Mouse (Mus musculus): ENCODE results near the gene Alg14. TPM values are rescaled to one million over a fixed set of nuclear protein-coding genes. Genes with fewer than 3 reads are reported as not detected.

Gene Alg14
- total and polyA plus RNA-seq, 2 experiments from 2014 or later = 28.2 to 31.6 TPM

GRCm38 (mm10) chr3:121387471-121388009, 96.0 kb downstream of the Alg14 start:
- H3K9ac ChIP-seq = no peak overlapping the region
- H3K4me1 ChIP-seq (ENCODE audit: insufficient read depth) = no peaks in the 10 kb centered on the region
- H3K27ac ChIP-seq (ENCODE audit: low read depth, low read length) = no peak overlapping the region
- H3K36me3 ChIP-seq (ENCODE audit: insufficient read depth) = no peaks in the 10 kb centered on the region
- H3K27me3 ChIP-seq (ENCODE audit: insufficient read depth, low read length) = no peaks in the 10 kb centered on the region
- no peak for ATAC-seq
- H3K4me2 ChIP-seq (ENCODE audit: low read depth) = no peak overlapping the region
- whole genome bisulfite sequencing = 73% methylated on average over 3 of the region's 3 CpGs
- H3K9me3 ChIP-seq (ENCODE audit: low read length) = no peaks in the 10 kb centered on the region
- H3K4me3 ChIP-seq (ENCODE audit: low read depth, low read length) = no peak overlapping the region
- DNase-seq = no peak
- TF ChIP-seq CTCF (IDR thresholded peaks at IDR 0.05; ENCODE audit: low read depth) = no peak

GRCm38 (mm10) chr3:121389366-121389765, 97.8 kb downstream of the Alg14 start:
- Histone ChIP-seq H3K4me2 (ENCODE audit: low read depth) (no peak overlapping the region), H3K27me3 (ENCODE audit: insufficient read depth, low read length) (no peaks in the 10 kb centered on the region), H3K36me3 (ENCODE audit: insufficient read depth) (no peaks in the 10 kb centered on the region), H3K27ac (ENCODE audit: low read depth, low read length) (no peak overlapping the region), H3K9me3 (ENCODE audit: low read length) (no peaks in the 10 kb centered on the region), H3K4me1 (ENCODE audit: insufficient read depth) (no peaks in the 10 kb centered on the region), H3K9ac (no peak overlapping the region), H3K4me3 (ENCODE audit: low read depth, low read length) (no peak overlapping the region)
- ATAC-seq (no peak), DNase-seq (no peak)
- TF ChIP-seq CTCF (IDR thresholded peaks at IDR 0.05; ENCODE audit: low read depth) = no peak
- 83% methylated on average over 8 of the region's 8 CpGs for WGBS

- Histone ChIP-seq H3K27ac (ENCODE audit: low read depth, low read length) (no peak overlapping the region), H3K4me1 (ENCODE audit: insufficient read depth) (no peaks in the 10 kb centered on the region), H3K9ac (no peak overlapping the region), H3K36me3 (ENCODE audit: insufficient read depth) (no peaks in the 10 kb centered on the region), H3K27me3 (ENCODE audit: insufficient read depth, low read length) (no peaks in the 10 kb centered on the region), H3K9me3 (ENCODE audit: low read length) (no peaks in the 10 kb centered on the region), H3K4me2 (ENCODE audit: low read depth) (peak overlapping the region; percentile 37), H3K4me3 (ENCODE audit: low read depth, low read length) (no peak overlapping the region)
- 18% methylated on average over 17 of the region's 17 CpGs for WGBS
- ATAC-seq = peak; percentile 76
- peak; percentile 58 for DNase-seq
- TF ChIP-seq CTCF (IDR thresholded peaks at IDR 0.05; ENCODE audit: low read depth) = no peak
Observed at GRCm38 (mm10) chr3:121389860-121390530, 98.4 kb downstream of the Alg14 start.

- ATAC-seq (no peak), DNase-seq (no peak)
- TF ChIP-seq CTCF (IDR thresholded peaks at IDR 0.05; ENCODE audit: low read depth) = no peak
- 67% methylated on average over 7 of the region's 7 CpGs for WGBS
- H3K27ac ChIP-seq (ENCODE audit: low read depth, low read length) = no peak overlapping the region
- no peaks in the 10 kb centered on the region for H3K9me3 ChIP-seq (ENCODE audit: low read length)
- H3K9ac ChIP-seq = no peak overlapping the region
- H3K4me2 ChIP-seq (ENCODE audit: low read depth) = peak overlapping the region; percentile 37; the same call in 1 of the 2 replicates
- no peak overlapping the region for H3K4me3 ChIP-seq (ENCODE audit: low read depth, low read length)
- H3K36me3 ChIP-seq (ENCODE audit: insufficient read depth) = no peaks in the 10 kb centered on the region
- H3K27me3 ChIP-seq (ENCODE audit: insufficient read depth, low read length) = no peaks in the 10 kb centered on the region
- no peaks in the 10 kb centered on the region for H3K4me1 ChIP-seq (ENCODE audit: insufficient read depth)
Observed at GRCm38 (mm10) chr3:121390724-121391123, 99.2 kb downstream of the Alg14 start.

GRCm38 (mm10) chr3:121395588-121396295, 104.2 kb downstream of the Alg14 start:
- no peaks in the 10 kb centered on the region for H3K9me3 ChIP-seq (ENCODE audit: low read length)
- ATAC-seq = no peak

GRCm38 (mm10) chr3:121396561-121396960, 105.0 kb downstream of the Alg14 start:
- H3K27me3 ChIP-seq (ENCODE audit: insufficient read depth, low read length) = no peaks in the 10 kb centered on the region
- no peak overlapping the region for H3K9ac ChIP-seq
- no peaks in the 10 kb centered on the region for H3K36me3 ChIP-seq (ENCODE audit: insufficient read depth)
- no peaks in the 10 kb centered on the region for H3K9me3 ChIP-seq (ENCODE audit: low read length)
- DNase-seq (no peak), ATAC-seq (no peak)
- H3K4me3 ChIP-seq (ENCODE audit: low read depth, low read length) = no peak overlapping the region
- H3K4me1 ChIP-seq (ENCODE audit: insufficient read depth) = no peaks in the 10 kb centered on the region
- 71% methylated on average over 7 of the region's 7 CpGs for WGBS
- TF ChIP-seq CTCF (IDR thresholded peaks at IDR 0.05; ENCODE audit: low read depth) = no peak
- no peak overlapping the region for H3K27ac ChIP-seq (ENCODE audit: low read depth, low read length)
- no peak overlapping the region for H3K4me2 ChIP-seq (ENCODE audit: low read depth)

More at GRCm38 (mm10) chr3:121395588-121396295, 104.2 kb downstream of the Alg14 start:
- Histone ChIP-seq H3K27me3 (ENCODE audit: insufficient read depth, low read length) (no peaks in the 10 kb centered on the region), H3K4me1 (ENCODE audit: insufficient read depth) (no peaks in the 10 kb centered on the region), H3K36me3 (ENCODE audit: insufficient read depth) (no peaks in the 10 kb centered on the region), H3K4me3 (ENCODE audit: low read depth, low read length) (no peak overlapping the region), H3K4me2 (ENCODE audit: low read depth) (no peak overlapping the region), H3K9ac (no peak overlapping the region), H3K27ac (ENCODE audit: low read depth, low read length) (no peak overlapping the region)
- DNase-seq = no peak
- 84% methylated on average over 16 of the region's 16 CpGs for WGBS
- no peak for TF ChIP-seq CTCF (IDR thresholded peaks at IDR 0.05; ENCODE audit: low read depth)

GRCm38 (mm10) chr3:121397007-121397406, 105.4 kb downstream of the Alg14 start:
- WGBS = 72% methylated on average over 6 of the region's 6 CpGs
- H3K36me3 ChIP-seq (ENCODE audit: insufficient read depth) = no peaks in the 10 kb centered on the region
- DNase-seq (no peak), ATAC-seq (no peak)
- no peak overlapping the region for H3K27ac ChIP-seq (ENCODE audit: low read depth, low read length)
- no peaks in the 10 kb centered on the region for H3K4me1 ChIP-seq (ENCODE audit: insufficient read depth)
- no peak overlapping the region for H3K4me2 ChIP-seq (ENCODE audit: low read depth)
- no peaks in the 10 kb centered on the region for H3K9me3 ChIP-seq (ENCODE audit: low read length)
- no peak for TF ChIP-seq CTCF (IDR thresholded peaks at IDR 0.05; ENCODE audit: low read depth)
- no peak overlapping the region for H3K4me3 ChIP-seq (ENCODE audit: low read depth, low read length)
- H3K9ac ChIP-seq = no peak overlapping the region
- H3K27me3 ChIP-seq (ENCODE audit: insufficient read depth, low read length) = no peaks in the 10 kb centered on the region
